Mouse (Mus musculus) CD4-positive helper T cell, adult 2 months (primary cell): ENCODE measurements around the gene Sv2c.
"Not testable (repeated sequence)": the region's sequence is repeated elsewhere in the genome, so short reads cannot be mapped to it uniquely, and the experiment has no call there.

ENCODE experiments used
- DNase-seq: peaks from one replicate; pipeline ENCODE4 v3.0.0-alpha.2; 2012; ENCODE audit warnings: low read depth, missing footprints, low spot score

Sv2c gene

DNA sequence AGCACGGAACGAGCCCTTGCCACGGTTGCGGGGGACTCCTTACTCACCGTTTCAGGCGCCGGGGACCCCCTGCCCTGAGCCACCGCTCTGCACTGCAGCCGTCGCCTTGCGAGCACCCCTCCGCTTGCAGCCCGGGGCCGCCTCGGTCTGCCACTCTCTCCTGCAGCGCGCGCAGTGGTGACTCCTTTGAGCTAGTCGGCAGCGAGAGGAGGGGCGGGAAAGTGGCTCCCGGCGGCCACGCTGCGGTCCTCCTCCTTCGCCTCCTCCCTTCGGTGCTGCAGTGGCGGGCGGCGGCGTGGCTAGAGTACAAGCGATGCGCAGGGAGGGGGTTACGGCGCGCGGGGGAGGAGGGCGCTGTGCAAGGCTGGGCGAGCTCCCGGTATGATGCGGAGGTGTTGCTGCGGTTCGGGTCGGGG lies at the start of gene Sv2c:
Gene Sv2c (minus strand): TSS at position 177 of the 416 bp plus-strand sequence.
- no peak for DNase-seq

- no peak for DNase-seq
These were observed 48.3 kb upstream of the Sv2c start for GRCm38 (mm10) chr13:96180671-96181161.

DNA sequence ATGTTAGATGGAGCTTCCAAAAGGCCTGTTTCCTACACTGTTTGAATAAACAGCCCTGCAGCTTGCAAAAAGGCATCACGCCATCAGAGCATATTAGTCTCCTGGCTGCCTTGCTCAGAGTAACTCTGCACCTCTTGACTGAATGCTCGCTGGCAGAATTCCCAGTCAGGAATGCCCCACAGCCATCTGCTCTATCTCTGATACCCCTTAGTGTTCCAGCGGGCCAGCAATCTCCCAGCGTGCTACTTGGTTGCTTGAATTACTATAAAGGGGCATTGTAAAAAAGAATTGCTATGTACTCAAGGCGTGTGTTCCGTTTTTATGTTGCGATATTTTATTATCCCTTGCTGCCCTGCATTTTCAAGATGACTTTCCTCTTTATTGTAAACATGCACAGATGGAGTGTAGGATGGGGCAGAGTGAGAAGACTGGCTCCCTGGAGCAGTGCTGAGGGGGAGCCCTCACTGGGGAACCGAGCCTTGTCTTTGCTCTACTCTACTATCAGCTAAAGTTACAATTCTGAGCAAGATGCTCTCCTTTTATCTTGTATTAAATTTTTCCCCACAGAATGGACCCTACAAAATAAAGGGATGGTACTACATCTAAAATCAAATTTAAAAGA lies 43.3 kb upstream of the Sv2c start:
- DNase-seq = no peak

DNA sequence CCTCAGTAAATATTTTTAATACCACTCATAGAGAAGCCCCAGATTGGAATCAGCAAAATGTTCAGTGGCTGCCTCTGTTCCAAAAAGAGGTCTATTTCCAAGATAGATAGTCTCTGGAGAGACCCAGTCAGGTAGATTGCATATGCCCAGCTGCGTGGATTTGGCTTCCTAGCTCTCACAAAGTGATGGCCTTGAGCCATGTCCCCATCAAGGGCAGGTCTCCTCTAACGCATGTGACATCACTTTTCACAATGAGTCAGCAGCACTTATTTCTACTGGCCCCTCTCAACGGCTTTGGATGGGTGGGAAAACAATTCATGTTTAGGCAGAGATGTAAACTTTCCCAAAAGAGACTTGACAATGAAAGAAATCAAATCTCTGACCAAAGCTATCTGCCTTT lies 41.3 kb upstream of the Sv2c start:
- DNase-seq = no peak

DNA sequence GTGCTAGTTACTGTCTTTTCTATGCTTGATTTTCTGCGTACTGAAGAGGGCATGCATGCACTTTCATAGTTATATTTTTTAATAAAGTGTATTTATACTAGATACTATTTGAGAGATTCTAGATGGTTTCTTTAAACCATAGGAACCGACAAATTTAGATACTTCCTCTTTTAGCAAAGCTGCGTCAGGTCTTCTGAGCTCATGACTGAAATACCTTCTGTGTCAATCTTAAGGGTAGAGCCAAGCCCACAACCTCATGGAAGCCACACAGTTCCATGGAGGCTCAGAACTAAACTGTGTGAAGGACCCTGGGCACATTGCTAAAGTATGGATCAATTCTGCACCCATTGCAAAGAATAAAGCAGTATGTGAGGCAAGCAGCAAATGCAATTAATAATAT lies 39.9 kb upstream of the Sv2c start:
- no peak for DNase-seq

GRCm38 (mm10) chr13:96168991-96169665 lies 36.8 kb upstream of the Sv2c start:
- DNase-seq = no peak

GRCm38 (mm10) chr13:96166593-96166992 lies 34.2 kb upstream of the Sv2c start:
- DNase-seq = no peak

- DNase-seq = no peak
These were observed 1.2 kb upstream of the Sv2c start for GRCm38 (mm10) chr13:96133363-96134100.

DNA sequence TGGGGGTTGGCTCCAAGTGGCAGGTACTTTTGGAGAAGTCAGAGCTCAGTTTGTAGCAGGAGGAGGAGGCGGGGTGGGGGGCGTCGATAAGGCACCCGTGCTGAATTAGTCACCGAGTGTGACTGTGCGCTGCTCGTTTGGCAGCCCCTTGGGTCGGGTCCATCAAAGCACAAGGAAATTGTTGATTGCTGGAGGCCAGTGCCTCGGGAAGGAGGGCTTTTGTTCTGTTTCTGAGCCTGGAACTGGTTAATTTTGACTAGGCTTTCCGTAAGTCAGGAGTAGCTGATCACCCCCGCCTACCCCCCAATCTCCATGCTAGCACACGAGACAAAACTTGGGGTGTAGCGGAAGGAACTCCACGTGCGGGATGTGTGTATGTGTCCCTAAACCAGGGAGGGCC lies 456 bp upstream of the Sv2c start:
- DNase-seq = no peak

- no peak for DNase-seq
These were observed 466 bp downstream of the Sv2c start for GRCm38 (mm10) chr13:96131911-96132310.

GRCm38 (mm10) chr13:96131050-96131449 lies 1.3 kb downstream of the Sv2c start:
- DNase-seq = no peak

GRCm38 (mm10) chr13:96129081-96129480 lies 3.3 kb downstream of the Sv2c start:
- DNase-seq = no peak

- DNase-seq = no peak
These were observed 5.7 kb downstream of the Sv2c start for GRCm38 (mm10) chr13:96126669-96127068.

DNA sequence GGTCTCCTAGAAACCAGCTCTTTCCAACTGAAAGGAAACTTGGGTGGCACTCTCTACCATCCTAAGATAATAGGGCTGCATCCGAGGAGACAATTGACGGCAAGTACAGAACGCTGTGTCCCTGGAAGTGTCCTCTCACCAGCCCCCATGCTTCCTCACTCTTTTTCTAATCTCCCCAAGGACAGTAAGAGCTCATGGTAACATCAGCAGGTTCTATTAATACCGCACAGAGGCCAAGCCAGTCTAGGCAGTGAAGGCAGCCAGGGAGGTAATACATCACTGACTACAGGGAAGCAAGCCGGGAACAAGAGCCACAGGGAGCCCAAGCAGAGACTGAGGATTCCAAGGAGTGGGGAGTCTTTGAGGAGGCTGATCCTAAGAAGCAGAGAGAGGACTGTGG lies 7.4 kb downstream of the Sv2c start:
- no peak for DNase-seq

DNA sequence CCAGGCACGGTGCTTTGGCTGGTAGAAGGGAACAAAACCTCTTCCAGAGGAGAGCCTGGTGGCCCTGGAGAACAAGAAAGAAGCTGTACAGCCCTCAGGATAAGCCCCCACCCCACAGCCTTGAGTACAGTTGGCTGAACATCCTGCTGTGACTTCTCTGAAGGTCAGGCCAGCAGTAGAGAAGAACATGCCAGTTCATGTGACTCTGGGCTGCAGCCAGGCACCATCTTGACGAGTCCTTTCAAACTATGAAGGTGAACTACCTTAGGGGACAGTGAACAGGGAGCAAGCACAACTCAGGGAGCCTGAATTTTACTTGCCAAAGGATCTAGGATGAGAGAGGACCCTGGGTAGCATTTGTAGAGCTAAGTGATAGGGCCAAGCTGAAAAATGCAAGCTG lies 19.7 kb downstream of the Sv2c start:
- DNase-seq = no peak

DNA sequence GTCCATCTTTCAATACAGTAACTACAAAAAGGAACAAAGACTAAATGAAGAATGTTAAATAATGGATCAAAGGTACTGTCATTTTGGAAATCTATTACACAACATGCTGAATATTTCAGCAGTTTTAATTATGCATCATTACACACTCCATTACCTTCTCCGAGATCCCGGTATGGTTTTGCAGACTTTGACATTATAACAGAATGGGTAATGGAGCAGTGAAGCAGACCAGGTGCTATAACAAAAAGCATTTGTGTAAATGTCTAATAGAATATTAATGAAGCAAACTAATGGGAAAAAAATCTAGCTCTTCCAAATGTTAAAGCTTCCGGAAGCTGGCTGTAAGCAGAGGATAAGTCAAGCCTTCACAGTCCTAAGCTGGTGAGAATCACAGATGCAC lies 21.6 kb downstream of the Sv2c start:
- no peak for DNase-seq

GRCm38 (mm10) chr13:96106367-96106766 lies 26.0 kb downstream of the Sv2c start:
- DNase-seq = no peak

- DNase-seq = no peak
These were observed 41.4 kb downstream of the Sv2c start for GRCm38 (mm10) chr13:96090929-96091328.

DNA sequence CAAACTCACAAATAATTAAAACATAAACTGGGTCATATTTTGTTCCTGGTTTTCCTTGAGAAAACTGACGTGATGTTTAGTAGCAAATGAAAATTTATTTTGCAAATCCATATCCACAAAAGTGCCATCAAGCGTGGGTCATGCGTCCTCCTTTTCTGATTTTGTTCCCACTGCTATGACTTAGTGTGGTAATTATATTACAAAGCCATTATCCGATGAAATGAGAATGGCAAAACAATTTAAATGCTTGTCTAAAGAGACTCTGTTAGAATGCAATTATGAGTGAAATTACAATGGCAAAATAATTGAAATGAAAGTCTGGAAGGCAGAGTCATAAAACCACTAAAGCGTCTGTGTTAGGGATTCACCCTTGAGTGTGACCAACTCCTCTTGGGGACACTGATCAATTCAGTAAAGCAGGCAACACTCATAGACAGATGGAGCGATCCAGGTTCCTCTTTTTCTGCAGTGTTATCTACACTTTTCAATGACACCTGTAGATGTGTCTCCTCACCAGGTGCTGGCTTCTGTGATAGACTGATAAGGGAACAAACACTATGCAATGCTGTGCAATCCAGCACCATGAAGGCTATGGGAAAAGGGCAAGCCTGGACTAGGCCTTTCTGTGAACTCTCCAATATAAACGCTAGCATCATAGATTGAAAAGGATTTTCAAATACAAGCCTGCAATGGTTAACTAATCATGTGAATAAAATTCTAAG lies 46.6 kb downstream of the Sv2c start:
- no peak for DNase-seq

DNA sequence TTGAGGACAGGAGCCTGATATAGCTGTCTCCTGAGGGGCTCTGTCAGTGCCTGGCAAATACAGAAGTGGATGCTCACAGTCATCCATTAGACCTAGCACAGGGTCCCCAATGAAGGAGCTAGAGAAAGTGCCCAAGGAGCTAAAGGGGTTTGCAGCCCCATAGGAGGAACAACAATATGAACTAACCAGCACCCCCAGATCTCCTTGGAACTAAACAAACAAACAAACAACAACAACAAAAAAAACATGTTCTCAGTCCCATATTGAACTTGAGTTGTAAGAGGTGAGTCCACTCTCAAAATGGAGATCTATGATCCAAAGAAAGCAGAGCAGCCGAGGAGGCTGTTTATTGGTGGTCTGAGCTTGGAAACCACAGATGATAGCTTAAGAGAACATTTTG lies 50.6 kb downstream of the Sv2c start, which contains the start of gene Gm17190:
Gene Gm17190 (plus strand): TSS at position 301 of the 400 bp plus-strand sequence.
- DNase-seq = not testable (repeated sequence)

- DNase-seq = not testable (repeated sequence)
These were observed 51.1 kb downstream of the Sv2c start, which contains the start of gene Gm20075 for GRCm38 (mm10) chr13:96081276-96081675. Gene Gm20075, minus strand, starts transcription at chr13:96081376.

DNA sequence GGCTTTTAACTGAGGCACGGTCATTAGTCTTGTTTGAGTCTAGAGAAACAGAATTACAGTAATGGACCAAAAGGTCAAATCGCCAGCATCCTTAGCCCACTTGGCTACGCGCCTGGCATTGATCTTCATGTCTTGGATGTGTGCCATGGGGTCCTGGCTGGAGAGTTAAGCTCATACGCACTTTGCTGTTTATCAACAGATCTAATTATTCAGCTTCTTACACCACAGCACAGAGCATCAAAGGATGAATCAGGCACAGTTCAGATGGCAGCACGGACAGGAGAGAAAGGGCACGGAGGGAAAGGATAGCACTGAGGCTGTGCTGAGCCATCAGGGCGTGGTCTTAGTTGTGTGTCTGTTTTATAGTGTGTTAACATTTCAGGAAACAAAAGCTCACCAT lies 58.8 kb downstream of the Sv2c start:
- DNase-seq = no peak
